Mouse (Mus musculus) inflammation-experienced regulatory T-cells, adult 6 months (primary cell): ENCODE measurements around the gene Pi4ka. TPM values are rescaled to one million over a fixed set of nuclear protein-coding genes. Genes with fewer than 3 reads are reported as not detected.
A peak's percentile ranks its signal among the peaks of the same experiment; 100 is the strongest.

ENCODE experiments used
- ATAC-seq: one replicate; pipeline ENCODE4 v1.8.0; 2017
- polyA plus RNA-seq, 3 experiments: library from polyadenylated mRNA; unstranded; fragments of 100-300 nt; shearing (Covaris generic); gene quantifications; one replicate each; pipeline ENCODE4 v1.2.1; 2017

Pi4ka gene
- polyA plus RNA-seq, 3 experiments from 2014 or later = 45.7 to 57.2 (median 55.3) TPM

DNA sequence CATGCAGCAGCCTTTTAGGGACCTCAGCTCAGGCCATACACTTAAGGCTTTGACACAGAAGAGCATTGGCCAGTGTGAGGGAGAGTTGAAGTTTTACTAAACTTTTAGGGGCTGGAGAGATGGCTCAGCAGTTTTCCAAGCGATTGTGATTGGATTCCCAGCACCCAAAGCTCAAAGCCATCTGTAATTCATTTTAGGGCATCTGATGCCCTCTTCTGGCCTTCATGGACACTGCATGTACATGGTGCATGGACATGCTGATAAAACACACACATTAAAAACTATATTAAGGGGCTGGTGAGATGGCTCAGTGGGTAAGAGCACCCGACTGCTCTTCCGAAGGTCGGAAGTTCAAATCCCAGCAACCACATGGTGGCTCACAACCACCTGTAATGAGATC is 135.0 kb downstream of the Pi4ka start:
- no peak for ATAC-seq

- ATAC-seq = no peak
Measured at GRCm38 (mm10) chr16:17269872-17270271, 136.2 kb downstream of the Pi4ka start.

- no peak for ATAC-seq
Measured at GRCm38 (mm10) chr16:17267937-17268336, 138.2 kb downstream of the Pi4ka start.

DNA sequence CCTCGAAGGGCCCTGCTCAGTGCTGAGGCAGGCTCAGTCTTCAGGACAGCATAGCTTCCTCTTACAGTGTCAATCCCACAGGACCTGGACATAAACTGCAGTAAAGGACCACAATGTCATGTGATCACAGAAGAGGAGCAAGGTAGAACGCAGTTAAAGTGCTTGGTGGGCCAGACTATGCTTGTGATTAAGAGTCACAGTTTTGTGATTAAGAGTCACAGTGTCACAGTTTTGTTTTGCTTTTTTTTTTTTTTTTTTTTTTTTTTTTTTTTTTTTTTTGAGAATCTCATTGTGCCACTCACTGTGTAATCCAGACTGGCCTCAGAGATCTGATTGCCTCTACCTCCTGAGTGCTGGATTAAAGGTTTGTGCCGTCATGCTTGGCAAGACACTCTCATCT is 140.0 kb downstream of the Pi4ka start:
- ATAC-seq = no peak

GRCm38 (mm10) chr16:17261341-17261740 is 144.8 kb downstream of the Pi4ka start:
- no peak for ATAC-seq

DNA sequence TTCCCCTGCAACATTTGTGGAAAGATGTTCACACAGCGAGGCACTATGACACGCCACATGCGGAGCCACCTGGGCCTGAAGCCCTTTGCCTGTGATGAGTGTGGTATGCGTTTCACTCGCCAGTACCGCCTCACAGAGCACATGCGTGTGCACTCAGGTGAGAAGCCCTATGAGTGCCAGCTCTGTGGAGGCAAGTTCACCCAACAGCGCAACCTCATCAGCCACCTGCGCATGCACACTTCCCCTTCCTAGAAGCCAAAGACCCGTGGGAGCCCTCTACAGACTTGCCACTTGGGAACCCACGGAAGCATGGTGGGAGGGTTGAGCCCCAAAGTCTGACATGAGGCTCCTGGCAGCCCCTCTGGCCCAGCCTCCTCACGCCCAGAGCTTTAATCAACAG is 147.2 kb downstream of the Pi4ka start:
- ATAC-seq = no peak

GRCm38 (mm10) chr16:17257359-17257821 is 148.7 kb downstream of the Pi4ka start:
- no peak for ATAC-seq

DNA sequence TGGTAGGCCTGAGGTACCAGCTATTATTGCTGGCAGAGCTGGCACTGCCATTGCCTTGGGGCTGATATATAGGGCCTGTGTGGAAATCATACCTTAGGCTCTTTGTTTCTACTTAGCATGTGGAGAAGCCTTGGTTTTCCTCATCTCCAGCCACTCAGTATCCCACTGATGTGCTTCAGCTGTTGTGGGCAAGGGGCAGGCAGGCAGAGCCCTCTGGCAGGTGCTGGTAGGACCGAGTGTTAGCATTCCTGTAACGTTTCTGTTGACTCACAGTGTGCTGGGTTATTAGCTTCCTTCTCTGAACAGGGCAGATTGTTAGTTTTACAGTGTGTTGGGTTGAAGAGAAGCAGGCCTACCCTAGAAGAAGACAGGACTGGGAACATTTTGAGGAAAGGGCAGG is 150.8 kb downstream of the Pi4ka start:
- ATAC-seq = no peak

DNA sequence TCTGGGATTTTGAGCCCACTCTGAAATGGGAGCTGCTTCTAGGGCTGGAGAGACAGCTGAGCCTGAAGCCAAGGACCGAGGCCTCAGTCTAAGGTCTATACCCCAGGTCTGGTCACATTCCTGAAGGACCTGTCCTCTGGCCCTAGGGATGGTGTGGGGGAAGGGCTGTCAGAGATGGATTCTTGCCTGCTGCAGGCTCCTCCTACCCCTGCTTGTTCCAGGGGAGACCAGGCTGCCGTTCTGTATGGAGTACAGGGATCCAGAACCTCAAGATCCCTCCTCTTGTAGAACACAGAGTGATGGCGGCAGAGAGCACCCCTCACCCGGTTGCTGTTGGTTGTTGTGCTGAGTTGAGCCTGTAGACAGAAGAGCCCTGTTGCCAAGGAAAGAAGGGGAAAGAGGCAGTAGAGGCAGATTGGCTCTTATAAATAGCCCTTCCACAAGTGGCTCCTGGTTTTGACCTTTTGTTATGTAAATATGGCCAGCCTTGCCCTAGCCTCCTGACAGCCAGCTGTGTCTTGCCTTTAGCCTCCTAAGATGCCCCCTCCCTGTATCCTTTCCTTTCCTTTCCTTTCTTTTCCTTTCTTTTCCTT is 152.0 kb downstream of the Pi4ka start:
- no peak for ATAC-seq

DNA sequence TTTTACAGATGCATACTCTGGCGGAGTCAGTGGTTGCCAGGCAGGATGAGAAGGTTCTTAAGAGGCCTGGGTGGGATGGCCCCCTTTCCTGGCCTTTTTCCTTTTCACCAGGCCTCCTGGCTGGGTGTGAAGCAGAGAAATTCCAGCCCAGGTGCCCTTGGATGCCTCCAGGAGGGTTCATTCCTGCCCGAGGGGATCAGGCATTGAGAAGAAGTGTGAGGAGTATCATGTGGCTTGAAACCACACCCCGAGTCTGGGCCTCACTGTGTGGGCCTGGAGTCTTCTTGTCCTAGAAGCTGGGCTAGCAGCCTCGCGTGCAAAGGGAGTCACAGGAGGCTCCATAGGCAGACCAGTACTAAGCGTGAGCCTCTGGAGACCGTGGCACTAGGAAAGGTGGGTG is 153.3 kb downstream of the Pi4ka start:
- no peak for ATAC-seq

GRCm38 (mm10) chr16:17252086-17252726 is 153.9 kb downstream of the Pi4ka start:
- ATAC-seq = no peak

DNA sequence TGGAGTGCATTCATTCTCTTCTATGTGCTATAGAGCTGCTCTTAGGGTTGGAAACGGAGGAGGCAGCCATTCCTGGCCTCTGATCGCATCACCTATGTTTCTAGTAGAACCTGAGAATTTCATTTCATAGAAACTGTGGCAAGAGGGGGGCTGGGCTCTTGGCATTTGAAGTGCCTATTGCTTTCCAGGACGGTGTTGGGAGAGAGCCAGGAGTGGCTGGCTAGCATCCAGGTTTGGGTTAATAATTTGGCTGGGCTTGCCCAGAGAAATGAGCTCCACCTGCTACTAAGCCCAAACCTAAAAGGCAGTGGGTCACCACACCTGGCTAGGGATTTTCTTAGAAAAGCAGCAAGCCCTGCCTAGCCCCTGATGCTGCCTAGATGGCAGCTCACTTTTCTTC is 154.6 kb downstream of the Pi4ka start:
- no peak for ATAC-seq

DNA sequence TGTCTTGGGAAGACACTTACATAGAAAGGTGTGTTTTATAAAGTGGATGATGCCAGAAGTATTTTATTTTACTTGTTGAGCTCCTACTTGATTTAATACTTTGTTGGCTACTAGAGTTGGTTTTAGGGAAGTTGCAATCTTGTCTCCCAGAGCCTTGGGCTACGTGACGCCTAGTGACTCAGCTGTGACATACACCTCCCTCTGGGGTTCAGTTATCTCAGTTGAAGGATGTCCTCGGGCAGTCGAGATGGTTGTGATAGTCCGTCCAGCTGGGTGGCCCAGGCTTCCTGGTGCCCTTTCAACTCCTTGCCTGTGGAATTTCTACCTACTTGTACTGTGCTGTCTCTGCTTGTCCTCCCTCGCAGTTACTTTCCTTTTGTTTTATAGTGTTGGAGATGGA is 157.0 kb downstream of the Pi4ka start:
- ATAC-seq = no peak

DNA sequence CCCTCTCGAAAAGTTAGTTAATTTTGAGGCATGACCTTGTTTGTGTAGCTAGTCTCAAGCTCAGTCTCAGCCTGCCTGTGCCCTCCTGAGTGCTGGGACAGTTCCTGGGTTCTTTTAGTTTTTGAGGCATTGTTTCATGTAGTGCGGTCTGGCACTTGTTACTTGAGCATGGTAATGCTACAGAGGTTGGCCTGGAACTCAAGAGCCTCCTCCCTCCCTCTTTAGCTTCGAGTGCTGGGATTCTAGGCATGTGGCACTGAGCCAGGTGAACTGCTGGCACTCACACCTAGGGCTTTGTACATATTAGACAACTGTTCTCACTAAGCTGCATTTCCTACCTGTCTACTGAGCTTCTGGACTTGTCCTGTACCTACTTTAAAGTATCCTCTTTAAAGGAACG is 158.4 kb downstream of the Pi4ka start:
- ATAC-seq = no peak

- ATAC-seq = no peak
Measured at GRCm38 (mm10) chr16:17244996-17245395, 161.1 kb downstream of the Pi4ka start.

DNA sequence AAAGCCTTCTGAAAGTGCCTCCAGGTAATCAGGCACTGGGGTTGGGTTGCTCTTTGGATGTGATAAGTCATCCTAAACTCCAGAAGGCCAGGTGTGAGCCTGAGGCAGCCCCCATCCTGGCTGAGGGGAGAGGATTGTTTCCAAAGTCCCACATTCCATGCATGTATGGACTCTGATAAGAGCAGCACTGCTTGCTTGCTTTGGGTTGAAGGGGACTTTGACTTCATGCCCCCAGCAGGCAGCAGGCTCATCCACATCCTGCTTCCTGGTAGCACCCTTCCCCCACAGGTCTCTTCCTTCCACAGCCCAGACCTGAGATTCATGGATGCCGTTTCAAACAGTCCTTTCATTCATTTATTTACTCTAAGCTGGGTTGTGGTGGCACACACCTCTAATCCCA is 162.4 kb downstream of the Pi4ka start:
- ATAC-seq = no peak

DNA sequence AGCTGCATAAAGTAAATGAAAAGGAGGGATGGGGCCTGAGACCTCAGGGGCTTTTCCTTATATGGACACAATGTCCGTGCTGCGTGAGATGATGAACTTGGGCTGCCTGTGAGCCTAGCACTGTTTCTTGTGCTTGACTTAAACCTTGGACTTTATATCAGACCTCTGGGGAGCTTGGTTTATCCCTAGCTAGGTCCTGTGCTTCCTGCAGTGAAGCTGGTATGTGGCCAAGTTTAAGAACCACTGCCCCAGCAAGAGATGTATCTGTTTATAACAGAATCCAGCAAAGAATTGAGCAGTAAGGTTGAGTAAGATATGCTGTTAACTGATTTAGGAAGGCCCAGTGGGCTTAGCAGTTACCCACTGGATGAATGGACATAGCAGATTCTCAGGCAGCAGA is 166.7 kb downstream of the Pi4ka start:
- ATAC-seq = no peak

GRCm38 (mm10) chr16:17237634-17238033 is 168.5 kb downstream of the Pi4ka start:
- ATAC-seq = no peak

DNA sequence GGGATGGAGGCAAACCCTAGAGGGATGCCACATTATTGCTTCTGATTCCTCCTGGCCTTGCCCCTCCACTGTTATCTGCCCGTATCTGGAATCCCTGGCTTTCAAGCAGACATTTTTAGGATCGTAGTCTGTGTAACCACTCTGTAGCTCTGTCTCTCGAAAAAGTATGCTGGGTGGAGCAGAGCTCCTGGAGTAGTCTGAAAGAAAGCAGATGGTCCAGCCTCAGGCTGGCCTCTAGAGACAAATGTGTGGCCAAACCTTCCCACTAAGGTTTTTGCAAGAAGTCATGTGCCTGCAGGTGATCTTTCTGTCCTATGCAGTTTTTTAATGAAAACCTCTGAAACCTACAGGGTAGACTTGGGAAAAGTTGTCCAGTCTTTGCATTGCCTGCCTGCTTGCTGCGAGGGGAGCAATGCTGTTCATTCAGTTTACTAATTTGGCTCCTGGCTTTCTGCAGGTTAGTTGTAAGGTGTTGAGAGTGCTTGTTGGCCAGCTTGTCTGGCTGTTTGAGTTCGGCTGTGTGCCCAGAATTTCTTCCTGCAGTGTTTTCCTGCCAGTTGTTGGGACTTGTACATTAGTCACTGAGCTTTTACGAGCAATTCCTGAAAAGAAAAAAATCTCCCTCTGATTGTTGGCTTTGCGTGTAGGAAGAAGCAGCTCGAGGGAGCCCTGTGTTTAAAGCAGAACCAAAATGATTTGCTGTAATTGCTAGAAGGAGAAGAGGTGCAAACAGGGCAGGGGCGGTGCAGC is 171.0 kb downstream of the Pi4ka start:
- ATAC-seq = no peak

GRCm38 (mm10) chr16:17234499-17234895 is 171.6 kb downstream of the Pi4ka start:
- ATAC-seq = no peak

DNA sequence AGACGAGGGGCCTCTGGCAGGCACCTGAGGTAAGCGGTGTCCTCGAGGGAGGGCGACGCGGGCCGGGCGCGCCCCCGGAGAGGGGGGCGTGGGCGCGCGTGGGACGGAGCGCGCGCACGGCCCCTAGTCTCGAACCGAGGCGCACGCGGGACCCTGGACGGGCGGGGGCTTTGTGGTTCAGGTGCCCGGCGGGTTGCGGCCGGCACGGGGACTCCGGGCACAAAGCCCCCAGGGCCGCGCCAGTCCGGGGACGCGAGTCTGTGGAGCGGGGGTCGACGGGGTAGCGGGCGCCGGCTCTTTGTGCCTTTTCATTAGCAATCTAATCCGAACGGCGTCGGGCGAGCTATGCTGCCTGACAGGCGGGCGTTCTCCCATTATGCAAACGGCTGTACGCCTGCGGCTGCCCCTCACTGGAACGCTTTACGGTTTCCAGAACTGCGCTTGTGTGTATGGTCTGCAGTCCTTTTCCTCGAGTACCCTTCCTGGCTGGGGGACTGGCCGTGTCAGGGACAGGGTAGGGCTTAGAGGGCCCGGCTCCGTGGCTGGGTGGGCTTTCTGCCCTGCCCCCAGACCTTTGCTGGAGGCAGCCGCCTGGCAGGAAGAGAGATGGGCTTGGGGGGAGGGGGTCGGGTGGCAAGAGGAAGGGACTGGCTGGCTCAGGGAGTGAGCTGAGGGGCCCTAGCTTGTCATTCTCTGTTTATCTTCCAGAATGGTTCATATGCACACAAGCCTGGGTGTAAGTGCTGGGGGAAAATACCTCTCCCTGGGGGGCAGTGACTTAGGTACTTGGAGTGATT is 172.2 kb downstream of the Pi4ka start:
- peak; percentile 30 for ATAC-seq

DNA sequence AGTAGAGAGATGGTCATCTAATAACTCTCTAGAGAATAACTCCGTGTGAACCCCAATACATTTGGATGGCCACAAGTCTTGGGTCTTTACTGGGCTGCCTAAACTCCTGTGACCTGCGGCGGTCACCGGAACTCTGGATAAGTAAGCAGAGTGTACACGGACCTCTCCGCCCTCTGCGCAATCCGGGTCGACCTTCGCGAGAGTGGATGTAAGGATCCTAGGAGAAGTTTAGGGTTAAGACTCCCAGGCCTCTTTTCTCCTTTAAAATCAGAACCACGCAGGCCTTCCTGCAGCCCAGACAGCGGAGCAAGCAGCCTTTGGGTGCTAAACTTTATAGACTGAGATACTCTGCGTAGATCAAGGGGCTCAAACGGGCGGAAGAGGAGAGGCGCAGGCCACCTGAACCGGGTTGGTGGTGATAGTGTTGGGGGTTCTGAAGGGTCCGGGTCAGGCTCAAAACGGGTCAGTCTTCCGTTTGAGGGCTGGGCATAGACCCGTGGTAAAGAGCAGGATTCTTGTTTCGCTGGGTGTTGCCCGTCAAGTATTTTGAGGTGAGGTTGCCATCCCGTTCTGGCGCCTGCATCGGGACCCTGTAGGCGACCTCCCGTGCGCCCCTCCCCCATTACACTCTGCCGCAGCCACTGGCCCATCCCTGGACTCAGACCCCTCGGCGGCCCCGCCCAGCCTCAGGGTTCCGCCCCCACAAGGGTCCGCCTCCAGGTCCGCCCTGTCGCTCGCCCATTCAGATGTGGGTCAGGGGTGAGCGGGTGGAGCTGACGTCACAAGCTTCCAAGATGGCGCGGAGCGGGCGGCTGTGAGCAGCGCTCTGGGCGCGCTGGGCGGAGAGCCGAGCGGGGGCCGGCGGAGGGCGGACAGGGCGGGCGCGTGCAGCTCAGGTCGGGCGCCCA is 173.1 kb downstream of the Pi4ka start, which contains the start of gene Hic2:
Hic2 (plus strand) TSS at position 779 of the 908 bp plus-strand sequence.
- ATAC-seq = peak; percentile 93
